Mouse (Mus musculus) neural tube, embryonic 13.5 days (tissue): ENCODE measurements around the gene Pigk. TPM values are rescaled to one million over a fixed set of nuclear protein-coding genes. Genes with fewer than 3 reads are reported as not detected.

ENCODE experiments used
- ATAC-seq: fragments of 200-750 bp; cut with Nextera tagmentation; 2 replicates; pipeline ENCODE4 v1.8.0; 2017; ENCODE audit warnings: low read depth, mild to moderate bottlenecking, moderate TSS enrichment, moderate library complexity
- H3K27ac ChIP-seq: fragments of 300-500 bp; sonication (generic); replicated peaks from 2 replicates; pipeline ENCODE4 v1.5.1; 2015; ENCODE audit warnings: moderate library complexity, mild to moderate bottlenecking, inconsistent platforms
- H3K27me3 ChIP-seq: fragments of 300-500 bp; sonication (generic); 2 replicates; pipeline ENCODE4 v1.6.1; 2015; ENCODE audit warnings: mild to moderate bottlenecking, inconsistent platforms
- H3K36me3 ChIP-seq: fragments of 300-500 bp; sonication (generic); 2 replicates; pipeline ENCODE4 v1.6.1; 2015; ENCODE audit warnings: mild to moderate bottlenecking, inconsistent platforms
- H3K4me1 ChIP-seq: fragments of 300-500 bp; sonication (generic); replicated peaks from 2 replicates; pipeline ENCODE4 v1.6.1; 2015; ENCODE audit warnings: inconsistent platforms
- H3K4me2 ChIP-seq: fragments of 300-500 bp; sonication (generic); 2 replicates; pipeline ENCODE4 v1.6.1; 2015; ENCODE audit warnings: inconsistent platforms, mild to moderate bottlenecking, moderate library complexity
- H3K4me3 ChIP-seq: fragments of 300-500 bp; sonication (generic); 2 replicates; pipeline ENCODE4 v1.5.1; 2015; ENCODE audit warnings: mild to moderate bottlenecking, inconsistent platforms
- H3K9ac ChIP-seq: fragments of 300-500 bp; sonication (generic); 2 replicates; pipeline ENCODE4 v1.6.1; 2015; ENCODE audit warnings: moderate library complexity, mild to moderate bottlenecking, inconsistent platforms
- H3K9me3 ChIP-seq: fragments of 300-500 bp; sonication (generic); 2 replicates; pipeline ENCODE4 v1.6.1; 2016; ENCODE audit warnings: inconsistent platforms
- WGBS: fragments of 180-500 bp; shearing (Covaris S2); methylation state at CpG from one replicate; pipeline ENCODE4 v1.1.7; 2015; 5-methylcytosine and 5-hydroxymethylcytosine counted together
- polyA plus RNA-seq: library from polyadenylated mRNA; unstranded; fragments of >200 nt; fragmentation: Nextera tagmentation; extraction: Ambion mirVana; gene quantifications from 2 replicates; pipeline ENCODE4 v1.2.1, GENCODE M21; 2015

Gene Pigk
- polyA plus RNA-seq, 1 experiment from 2014 or later, result 52.4 TPM

GRCm38 (mm10) chr3:152914376-152914775, 200.5 kb downstream of the Pigk start:
- no peak for ATAC-seq
- H3K27me3 ChIP-seq, result no peaks in the 10 kb centered on the region
- no peak overlapping the region for H3K9ac ChIP-seq

GRCm38 (mm10) chr3:152917579-152917978, 203.7 kb downstream of the Pigk start:
- H3K9me3 ChIP-seq, result no peaks in the 10 kb centered on the region
- no peak for ATAC-seq
- H3K27ac ChIP-seq, result no peak overlapping the region
- H3K27me3 ChIP-seq, result no peaks in the 10 kb centered on the region
- no peak overlapping the region for H3K4me3 ChIP-seq
- WGBS, result 90% methylated on average over 8 of the region's 8 CpGs
- no peaks in the 10 kb centered on the region for H3K36me3 ChIP-seq
- H3K4me2 ChIP-seq, result no peak overlapping the region
- H3K4me1 ChIP-seq, result no peaks in the 10 kb centered on the region
- H3K9ac ChIP-seq, result no peak overlapping the region

More at GRCm38 (mm10) chr3:152914376-152914775, 200.5 kb downstream of the Pigk start:
- Histone ChIP-seq H3K9me3 (no peaks in the 10 kb centered on the region), H3K4me3 (no peak overlapping the region), H3K4me1 (no peaks in the 10 kb centered on the region), H3K27ac (no peak overlapping the region), H3K36me3 (no peaks in the 10 kb centered on the region), H3K4me2 (no peak overlapping the region)
- WGBS, result 89% methylated on average over 6 of the region's 6 CpGs

GRCm38 (mm10) chr3:152919101-152919500, 205.2 kb downstream of the Pigk start:
- Histone ChIP-seq H3K27ac (no peak overlapping the region), H3K4me1 (no peaks in the 10 kb centered on the region), H3K36me3 (no peaks in the 10 kb centered on the region), H3K9ac (no peak overlapping the region), H3K9me3 (no peaks in the 10 kb centered on the region), H3K4me3 (no peak overlapping the region), H3K27me3 (no peaks in the 10 kb centered on the region), H3K4me2 (no peak overlapping the region)
- 73% methylated on average over 10 of the region's 10 CpGs for WGBS
- no peak for ATAC-seq

GRCm38 (mm10) chr3:152920365-152920764, 206.5 kb downstream of the Pigk start:
- no peaks in the 10 kb centered on the region for H3K36me3 ChIP-seq
- H3K27ac ChIP-seq, result no peak overlapping the region
- H3K9me3 ChIP-seq, result no peaks in the 10 kb centered on the region
- H3K9ac ChIP-seq, result no peak overlapping the region
- WGBS, result 79% methylated on average over 3 of the region's 3 CpGs
- no peak overlapping the region for H3K4me3 ChIP-seq
- no peak for ATAC-seq
- no peaks in the 10 kb centered on the region for H3K4me1 ChIP-seq
- H3K27me3 ChIP-seq, result no peaks in the 10 kb centered on the region
- no peak overlapping the region for H3K4me2 ChIP-seq

GRCm38 (mm10) chr3:152923530-152923929, 209.6 kb downstream of the Pigk start:
- 64% methylated on average over 15 of the region's 15 CpGs for WGBS
- Histone ChIP-seq H3K4me3 (no peak overlapping the region), H3K27ac (no peak overlapping the region), H3K4me2 (no peak overlapping the region), H3K36me3 (no peaks in the 10 kb centered on the region), H3K9me3 (no peaks in the 10 kb centered on the region), H3K9ac (no peak overlapping the region), H3K4me1 (peaks cover 14% of the 10 kb centered on the region), H3K27me3 (no peaks in the 10 kb centered on the region)
- ATAC-seq, result 0 out of 2 replicates have a peak, but pooled peaks have one; percentile 56

GRCm38 (mm10) chr3:152925364-152925763, 211.5 kb downstream of the Pigk start:
- H3K9me3 ChIP-seq, result no peaks in the 10 kb centered on the region
- H3K27ac ChIP-seq, result no peak overlapping the region
- H3K9ac ChIP-seq, result no peak overlapping the region
- no peak overlapping the region for H3K4me3 ChIP-seq
- H3K27me3 ChIP-seq, result no peaks in the 10 kb centered on the region
- ATAC-seq, result no peak
- 94% methylated on average over 8 of the region's 8 CpGs for WGBS
- no peaks in the 10 kb centered on the region for H3K36me3 ChIP-seq
- H3K4me2 ChIP-seq, result no peak overlapping the region
- H3K4me1 ChIP-seq, result peaks cover 22% of the 10 kb centered on the region

- no peak for ATAC-seq
- H3K27ac ChIP-seq, result no peak overlapping the region
- no peaks in the 10 kb centered on the region for H3K9me3 ChIP-seq
- H3K9ac ChIP-seq, result no peak overlapping the region
- 62% methylated on average over 4 of the region's 4 CpGs for WGBS
- H3K4me2 ChIP-seq, result no peak overlapping the region
- H3K27me3 ChIP-seq, result no peaks in the 10 kb centered on the region
- H3K4me1 ChIP-seq, result peaks cover 22% of the 10 kb centered on the region
- no peak overlapping the region for H3K4me3 ChIP-seq
- H3K36me3 ChIP-seq, result no peaks in the 10 kb centered on the region
Measured at GRCm38 (mm10) chr3:152926166-152926565, 212.3 kb downstream of the Pigk start.

- Histone ChIP-seq H3K27me3 (no peaks in the 10 kb centered on the region), H3K9me3 (no peaks in the 10 kb centered on the region), H3K27ac (peak overlapping the region; percentile 33; the same call in 1 of the 2 replicates), H3K4me2 (no peak overlapping the region), H3K4me1 (peaks cover 22% of the 10 kb centered on the region), H3K9ac (no peak overlapping the region), H3K36me3 (no peaks in the 10 kb centered on the region), H3K4me3 (no peak overlapping the region)
- 60% methylated on average over 13 of the region's 13 CpGs for WGBS
- no peak for ATAC-seq
Measured at GRCm38 (mm10) chr3:152928287-152928975, 214.5 kb downstream of the Pigk start.

GRCm38 (mm10) chr3:152929256-152929787, 215.4 kb downstream of the Pigk start:
- 77% methylated on average over 10 of the region's 10 CpGs for WGBS
- H3K4me1 ChIP-seq, result peaks cover 22% of the 10 kb centered on the region
- no peak for ATAC-seq
- no peaks in the 10 kb centered on the region for H3K27me3 ChIP-seq
- H3K4me2 ChIP-seq, result no peak overlapping the region
- H3K4me3 ChIP-seq, result no peak overlapping the region
- H3K36me3 ChIP-seq, result no peaks in the 10 kb centered on the region
- H3K27ac ChIP-seq, result no peak overlapping the region
- no peak overlapping the region for H3K9ac ChIP-seq
- no peaks in the 10 kb centered on the region for H3K9me3 ChIP-seq

- no peaks in the 10 kb centered on the region for H3K27me3 ChIP-seq
- no peak overlapping the region for H3K9ac ChIP-seq
- no peaks in the 10 kb centered on the region for H3K9me3 ChIP-seq
- H3K4me2 ChIP-seq, result no peak overlapping the region
- peaks cover 22% of the 10 kb centered on the region for H3K4me1 ChIP-seq
- no peak overlapping the region for H3K27ac ChIP-seq
- ATAC-seq, result no peak
- H3K4me3 ChIP-seq, result no peak overlapping the region
- 85% methylated on average over 7 of the region's 7 CpGs for WGBS
- no peaks in the 10 kb centered on the region for H3K36me3 ChIP-seq
Measured at GRCm38 (mm10) chr3:152929788-152930281, 215.9 kb downstream of the Pigk start.

- Histone ChIP-seq H3K4me2 (no peak overlapping the region), H3K9me3 (no peaks in the 10 kb centered on the region), H3K4me3 (no peak overlapping the region), H3K27me3 (no peaks in the 10 kb centered on the region), H3K36me3 (no peaks in the 10 kb centered on the region), H3K4me1 (peaks cover 22% of the 10 kb centered on the region), H3K27ac (no peak overlapping the region), H3K9ac (no peak overlapping the region)
- no peak for ATAC-seq
- whole genome bisulfite sequencing, result 82% methylated on average over 3 of the region's 3 CpGs
Measured at GRCm38 (mm10) chr3:152931354-152931753, 217.5 kb downstream of the Pigk start.

GRCm38 (mm10) chr3:152932096-152932495, 218.2 kb downstream of the Pigk start:
- 77% methylated on average over 4 of the region's 4 CpGs for WGBS
- peaks cover 22% of the 10 kb centered on the region for H3K4me1 ChIP-seq
- ATAC-seq, result no peak
- no peaks in the 10 kb centered on the region for H3K27me3 ChIP-seq
- no peak overlapping the region for H3K4me2 ChIP-seq
- no peak overlapping the region for H3K4me3 ChIP-seq
- H3K36me3 ChIP-seq, result no peaks in the 10 kb centered on the region
- no peak overlapping the region for H3K27ac ChIP-seq
- H3K9me3 ChIP-seq, result no peaks in the 10 kb centered on the region
- H3K9ac ChIP-seq, result no peak overlapping the region
